23 mouse cellular contexts compared by ENCODE assay signal in the genomic region with DNA sequence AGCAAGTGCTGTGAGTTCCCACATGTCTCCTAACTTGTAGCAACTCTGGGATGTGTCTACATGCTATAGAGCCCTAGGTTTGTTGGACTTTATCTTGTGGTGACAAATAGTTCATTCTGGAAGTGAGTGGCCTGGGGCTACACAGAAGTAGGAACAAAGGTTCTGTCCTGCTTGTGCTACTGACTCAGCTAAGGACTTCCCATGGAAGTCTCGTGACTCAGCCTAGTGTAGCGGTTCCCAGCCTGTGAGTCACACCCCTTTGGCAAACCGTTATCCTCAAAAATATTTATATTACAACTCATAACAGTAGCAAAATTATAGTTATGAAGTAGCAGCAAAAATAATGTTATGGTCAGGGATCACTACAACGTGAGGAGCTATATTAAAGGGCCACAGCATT.
DNase-seq lines count a peak whose midpoint lies in the region.
"Had no signal": no experiment of that assay in that cellular context is flagged by ENCODE, and none has a peak within 500 bp of the region (broad histone marks: within the 10 kb centered on the region; RNA-seq: fewer than 3 reads in every experiment).

No protein-coding gene starts in this region.

- DNase-seq in adrenal gland, adult 2 months = peak; percentile 72
- no peak for DNase-seq in adrenal gland, adult 18-20 months (ENCODE audit: low spot score in 2 of 2)
- DNase-seq in 3134 (ENCODE audit: extremely low read depth, insufficient read length, low spot score) (peak; percentile 48), NIH3T3 (ENCODE audit: low read depth) (peak; percentile 78)
- DNase-seq in fibroblast of lung, adult 2 months (ENCODE audit: low read depth) = peak; percentile 86
- DNase-seq in cerebellum, postnatal 4 days (ENCODE audit: low spot score in 2 of 2) = no peak
- DNase-seq in embryo, embryonic 9.5 days (ENCODE audit: extremely low spot score) = no peak
- DNase-seq: B cell, adult 2 months; cerebellum, adult 18-20 months; cerebellum, postnatal 14 days; embryo, embryonic 11 days; gastrocnemius, postnatal 25 days; heart, adult 18-20 months; heart, postnatal 14 days; kidney, adult 11 months; kidney, postnatal 4 days; liver, embryonic 13.5 days; lung, adult 2 months; lung, postnatal 36 days; midbrain, embryonic 14.5 days; retina, postnatal 1 day; right cerebral cortex, postnatal 25 days; thymus, postnatal 36 days had no signal

Comparison
In these comparisons a context has a peak if more than half of its experiments do, and no peak if none do; other contexts are left out.
1. DNase-seq: peak in adrenal gland, adult 2 months (single experiment), 3134 (single experiment), NIH3T3 (single experiment) and fibroblast of lung, adult 2 months (single experiment); none in adrenal gland, adult 18-20 months (0 of 2), cerebellum, postnatal 4 days (0 of 2) and embryo, embryonic 9.5 days (single experiment).